Mouse (Mus musculus) natural killer cell, adult 2 months (primary cell): ENCODE results near the gene Pacsin2.
A peak's percentile ranks its signal among the peaks of the same experiment; 100 is the strongest.
"Not testable (repeated sequence)": the region's sequence is repeated elsewhere in the genome, so short reads cannot be mapped to it uniquely, and the experiment has no call there.

Experiments used
- DNase-seq, 2 experiments: peaks; one replicate each; pipeline ENCODE4 v3.0.0; 2022; ENCODE audit warnings: low spot score in 2 of 2

Gene Pacsin2

DNA sequence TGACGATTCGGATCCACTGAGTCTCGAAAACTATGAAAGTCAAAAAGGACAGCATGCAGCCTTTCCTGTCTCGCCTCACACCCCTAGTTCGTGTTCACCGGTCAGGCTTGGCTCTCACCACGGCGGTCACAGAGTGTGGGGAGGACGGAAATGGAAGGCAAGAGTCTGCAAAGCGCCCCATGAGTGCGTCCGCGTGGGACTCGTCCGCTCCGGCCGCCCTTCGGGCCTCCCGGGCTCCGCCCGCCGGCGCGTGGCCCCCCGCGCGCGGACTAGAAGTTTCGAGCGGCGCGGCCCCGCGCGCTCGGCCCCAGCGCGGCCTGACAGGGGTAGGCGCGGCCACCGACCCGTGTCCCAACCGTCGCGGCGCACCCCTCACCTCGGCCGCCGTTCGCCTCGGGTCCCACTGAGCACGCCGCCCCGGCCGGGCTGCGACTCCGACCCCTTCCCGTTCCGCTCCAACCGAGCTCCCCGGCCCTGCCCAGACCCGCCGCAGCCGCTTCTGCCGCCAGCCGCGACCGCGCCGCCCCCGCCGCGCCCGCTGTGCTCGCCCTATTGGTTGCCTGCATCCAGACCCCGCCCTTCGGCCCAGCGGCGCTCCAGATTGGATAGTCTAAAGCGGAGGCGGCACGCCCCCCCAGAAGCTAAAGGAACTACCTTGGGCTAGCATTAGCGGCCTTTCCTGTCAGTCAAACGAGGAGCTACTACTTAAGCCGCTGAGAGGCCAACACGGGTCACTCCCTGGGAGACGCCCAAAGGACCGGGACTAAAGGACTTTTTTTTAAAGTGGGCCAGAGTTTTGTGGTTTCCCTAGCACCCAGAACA, at the start of gene Pacsin2:
Gene Pacsin2, minus strand, starts transcription at position 524 of the 822 bp plus-strand sequence.
- DNase-seq, result peak; percentile 96 to 97

- no peak for DNase-seq
These were observed 48.3 kb upstream of the Pacsin2 start for GRCm38 (mm10) chr15:83512489-83513281.

- DNase-seq, result peak; percentile 92 to 95
These were observed 46.5 kb upstream of the Pacsin2 start, which contains the start of gene Ttll1 for GRCm38 (mm10) chr15:83510805-83511405. Gene Ttll1 (minus strand): TSS chr15:83510893.

DNA sequence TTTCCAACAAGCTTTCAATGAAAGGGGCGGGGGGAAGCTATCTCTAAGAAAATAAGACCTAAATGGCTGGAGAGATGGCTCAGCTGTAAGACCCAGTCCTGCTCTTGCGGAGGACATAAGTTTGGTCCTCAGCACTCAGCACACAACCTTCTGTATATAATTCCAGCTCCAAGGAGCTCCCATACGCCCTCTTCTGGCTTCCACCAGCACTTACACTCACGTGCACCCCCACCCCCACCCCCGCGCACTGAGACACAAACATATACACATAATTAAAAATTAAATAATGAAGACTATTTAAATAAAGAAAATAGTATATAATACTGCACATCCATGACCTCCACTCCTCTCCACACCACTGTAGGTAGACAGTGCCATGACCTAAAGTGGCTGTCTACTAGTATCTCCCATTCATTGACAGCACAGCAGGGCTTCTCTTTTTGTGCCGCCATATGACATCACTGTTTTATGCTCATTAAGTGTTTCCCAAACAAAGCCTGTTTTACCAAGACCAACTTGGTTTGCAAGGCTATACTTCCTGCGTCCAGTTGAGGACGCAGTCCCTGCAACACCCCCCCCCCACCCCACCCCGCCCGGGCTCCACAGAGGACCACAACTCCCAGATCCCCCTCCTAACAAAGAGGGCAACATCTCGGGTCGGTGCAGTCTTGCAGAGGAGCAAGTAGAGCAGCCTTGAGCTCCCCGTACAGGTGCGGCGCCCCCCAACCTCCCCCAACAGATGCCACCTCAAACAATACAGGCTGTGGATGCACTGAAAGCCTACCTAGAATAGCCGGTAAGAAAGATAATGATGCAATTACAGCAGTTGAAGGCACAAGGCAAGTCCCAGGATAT, 45.8 kb upstream of the Pacsin2 start:
- DNase-seq, result no peak

DNA sequence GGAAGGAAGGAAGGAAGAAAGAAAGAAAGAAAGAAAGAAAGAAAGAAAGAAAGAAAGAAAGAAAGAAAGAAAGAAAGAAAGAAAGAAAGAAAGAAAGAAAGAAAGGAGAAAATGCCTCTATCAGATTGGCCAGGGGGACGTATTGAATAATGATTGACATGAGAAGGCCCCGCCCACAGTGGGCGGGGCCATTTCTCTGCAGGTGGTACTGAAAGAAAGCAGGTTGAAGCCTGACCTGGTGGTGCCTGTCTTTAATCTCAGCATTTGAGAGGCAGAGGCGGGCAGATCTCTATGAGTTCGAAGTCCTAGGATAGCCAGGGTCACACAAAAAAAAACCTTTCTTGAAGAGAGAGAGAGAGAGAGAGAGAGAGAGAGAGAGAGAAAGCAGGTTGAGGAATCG, 37.1 kb upstream of the Pacsin2 start:
- DNase-seq, result not testable (repeated sequence)

- DNase-seq, result peak; percentile 48 to 58
These were observed 35.9 kb upstream of the Pacsin2 start for GRCm38 (mm10) chr15:83500352-83500751.

DNA sequence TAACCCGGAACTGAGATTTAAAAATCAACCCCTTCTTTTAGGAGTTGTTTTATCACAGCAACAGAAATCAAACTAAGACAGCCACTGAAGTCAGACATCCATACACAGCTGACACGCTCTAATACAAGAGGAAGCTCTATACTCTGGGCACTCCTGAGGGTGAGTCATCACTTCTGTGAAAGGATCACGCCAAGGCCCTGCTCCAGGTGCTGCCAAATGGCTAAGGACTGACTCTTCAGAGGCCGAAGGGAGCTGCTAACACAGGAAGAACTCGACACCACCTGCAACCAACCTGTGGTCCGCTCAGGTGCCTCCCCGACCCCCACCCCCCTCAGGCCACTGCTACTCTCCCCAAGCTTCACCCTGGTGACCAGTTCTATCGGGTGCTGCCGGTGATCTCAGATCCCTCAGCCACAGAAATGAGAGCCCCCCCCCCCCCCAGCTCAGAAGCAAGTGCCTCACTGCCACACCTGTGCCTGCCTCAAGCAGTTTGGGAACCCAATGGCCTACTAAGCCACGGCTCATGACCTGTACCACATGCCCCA, 34.9 kb upstream of the Pacsin2 start:
- no peak for DNase-seq

DNA sequence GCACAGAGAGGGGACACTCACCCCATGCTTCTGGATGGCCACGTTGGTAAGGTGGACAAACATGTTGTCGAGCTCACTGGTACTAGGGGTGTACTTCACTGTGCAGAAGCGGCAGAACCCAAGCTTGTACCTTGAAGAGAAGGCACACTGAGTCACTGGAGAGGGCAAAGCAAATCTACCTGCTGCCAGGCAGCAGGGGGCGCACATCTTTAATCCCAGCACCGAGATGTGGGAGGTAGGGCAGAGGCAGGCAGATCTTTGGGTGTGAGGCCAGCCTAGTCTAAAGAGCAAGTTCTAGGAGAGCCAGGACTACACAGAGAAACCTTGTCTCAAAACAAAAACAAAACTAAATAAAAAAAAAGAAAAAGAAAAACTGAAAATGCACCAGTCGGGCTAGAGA, 32.9 kb upstream of the Pacsin2 start:
- no peak for DNase-seq

DNA sequence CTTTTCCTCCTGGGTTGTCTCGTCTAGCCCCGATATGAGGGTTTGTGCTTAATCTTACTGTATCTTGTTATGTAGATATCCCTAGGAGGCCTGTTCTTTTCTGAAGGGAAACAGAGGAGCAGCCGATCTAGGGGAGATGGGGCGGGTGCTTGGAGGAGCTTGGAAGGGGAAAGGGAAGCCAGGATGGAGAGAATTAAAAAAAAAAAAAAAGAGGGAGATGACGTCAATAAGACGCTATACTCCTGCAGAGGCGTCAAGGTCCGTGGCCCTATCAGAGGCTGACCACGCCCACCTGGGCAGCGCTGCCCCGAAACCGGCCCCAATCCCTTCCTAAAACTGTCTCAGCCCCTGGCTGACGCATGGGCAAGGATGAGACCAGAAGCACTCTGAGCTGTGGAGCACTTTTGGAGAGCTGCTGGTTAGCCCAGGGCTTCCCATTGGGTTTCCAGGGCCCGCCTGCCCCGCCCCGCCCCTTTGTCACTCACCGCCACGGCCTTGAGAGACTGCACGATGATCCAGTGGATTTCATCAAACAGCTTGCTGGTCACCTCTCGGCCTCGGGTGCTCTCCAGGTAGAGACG, 31.5 kb upstream of the Pacsin2 start:
- no peak for DNase-seq

GRCm38 (mm10) chr15:83495195-83495594, 30.8 kb upstream of the Pacsin2 start:
- no peak for DNase-seq

DNA sequence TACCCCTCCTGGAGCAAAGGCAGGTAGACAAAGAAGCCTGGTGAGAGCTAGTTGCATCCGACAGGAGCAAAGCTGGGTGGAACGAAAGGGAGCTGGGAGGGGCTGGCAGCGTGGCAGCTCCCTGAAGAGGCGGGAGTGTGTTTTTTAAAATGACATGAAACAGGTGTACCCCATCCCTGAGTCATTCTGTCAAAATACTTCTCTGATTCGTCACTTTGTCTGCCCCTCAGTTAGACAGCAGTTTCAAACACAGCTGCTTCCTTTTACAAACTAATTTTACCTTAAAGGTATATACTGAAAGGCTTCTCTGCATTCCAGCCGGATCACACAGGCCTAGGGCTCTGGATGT, 30.1 kb upstream of the Pacsin2 start:
- no peak for DNase-seq

- DNase-seq, result no peak
These were observed 29.6 kb upstream of the Pacsin2 start for GRCm38 (mm10) chr15:83493856-83494571.

DNA sequence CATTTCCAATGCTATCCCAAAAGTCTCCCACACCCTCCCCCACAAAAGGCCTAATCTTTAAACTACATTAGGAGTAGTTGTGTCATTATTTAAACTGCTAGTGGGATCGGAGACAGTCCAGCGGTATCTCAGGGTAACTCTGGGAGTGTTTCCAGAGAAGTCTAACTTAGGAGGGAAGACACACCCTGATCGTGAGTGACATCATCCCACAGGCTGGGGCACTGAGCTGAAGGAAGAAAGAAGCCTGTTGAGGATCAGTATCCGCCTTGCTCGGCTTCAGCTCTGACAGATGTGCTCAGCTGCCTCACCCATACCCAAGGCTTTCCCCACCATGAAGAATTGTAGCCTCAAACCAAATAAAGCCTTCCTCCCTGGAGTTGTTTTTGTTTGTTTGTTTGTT, 27.5 kb upstream of the Pacsin2 start:
- no peak for DNase-seq

DNA sequence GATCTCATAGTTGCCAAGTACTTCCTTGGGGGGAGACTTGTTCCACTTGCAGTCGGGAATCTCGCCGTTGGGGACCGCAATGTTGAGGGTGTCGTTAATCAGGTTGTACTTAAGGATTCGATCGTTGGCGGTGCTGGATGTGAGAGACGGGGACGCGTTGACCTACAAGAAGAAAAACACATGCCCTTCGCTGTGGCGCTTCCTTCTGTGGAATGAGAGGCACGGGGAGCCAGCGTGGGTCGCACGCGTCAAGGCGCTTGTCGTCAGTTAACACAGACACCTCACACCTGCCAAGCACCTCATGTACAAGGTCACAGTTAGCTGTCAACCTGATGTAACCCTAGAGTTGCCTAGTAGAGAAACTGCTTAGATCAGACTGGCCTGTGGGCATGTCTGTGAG, 25.1 kb upstream of the Pacsin2 start:
- no peak for DNase-seq

DNA sequence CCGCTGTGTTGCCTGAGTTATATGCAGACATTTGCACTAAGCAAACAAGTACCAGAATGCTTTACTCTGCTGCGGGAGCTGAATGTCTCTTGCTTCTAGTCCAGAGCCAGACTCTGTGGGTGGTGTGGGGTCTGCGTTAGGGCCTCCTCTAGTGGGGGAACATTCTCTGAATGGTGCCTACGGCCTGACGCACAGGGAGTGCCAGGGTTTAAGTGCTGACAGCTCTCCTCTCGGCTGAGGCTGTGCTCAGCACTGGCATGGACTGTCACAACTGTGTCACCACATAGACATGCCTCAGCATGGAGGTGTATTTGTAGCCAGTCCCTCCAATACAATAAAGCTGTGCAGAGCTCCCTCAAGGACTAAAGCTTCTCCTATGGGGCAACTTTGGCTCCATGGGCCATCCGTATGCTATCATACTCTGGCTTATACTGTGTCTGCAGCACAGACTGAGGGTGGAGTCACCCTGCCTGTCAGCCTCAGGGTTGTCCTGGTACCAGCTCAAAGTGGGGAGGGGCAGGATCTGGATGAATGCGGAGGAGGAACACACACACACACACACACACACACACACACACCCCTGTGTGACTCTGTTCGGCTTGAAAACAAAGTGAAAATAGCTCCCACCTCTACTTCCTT, 23.2 kb upstream of the Pacsin2 start:
- no peak for DNase-seq

DNA sequence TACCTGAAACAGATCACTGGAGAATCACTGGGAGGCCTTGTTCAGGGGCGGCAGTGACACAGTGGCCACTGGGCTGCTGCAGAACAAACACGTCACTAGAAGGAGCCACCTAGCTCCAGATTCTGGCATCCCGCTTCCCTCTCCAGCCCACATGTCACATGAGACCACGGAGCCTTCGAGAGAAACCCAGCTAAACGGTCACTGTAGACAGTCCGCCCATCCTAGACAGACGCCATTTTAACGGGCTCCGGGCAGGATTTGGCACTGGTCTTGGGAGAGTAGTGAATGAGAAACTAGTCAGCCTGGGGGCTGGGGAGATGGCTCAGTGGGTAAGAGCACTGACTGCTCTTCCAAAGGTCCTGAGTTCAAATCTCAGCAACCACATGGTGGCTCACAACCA, 19.9 kb upstream of the Pacsin2 start:
- DNase-seq, result no peak

- DNase-seq, result peak in 1 of 2 experiments; percentile 31
These were observed 19.1 kb upstream of the Pacsin2 start for GRCm38 (mm10) chr15:83483482-83483881.

DNA sequence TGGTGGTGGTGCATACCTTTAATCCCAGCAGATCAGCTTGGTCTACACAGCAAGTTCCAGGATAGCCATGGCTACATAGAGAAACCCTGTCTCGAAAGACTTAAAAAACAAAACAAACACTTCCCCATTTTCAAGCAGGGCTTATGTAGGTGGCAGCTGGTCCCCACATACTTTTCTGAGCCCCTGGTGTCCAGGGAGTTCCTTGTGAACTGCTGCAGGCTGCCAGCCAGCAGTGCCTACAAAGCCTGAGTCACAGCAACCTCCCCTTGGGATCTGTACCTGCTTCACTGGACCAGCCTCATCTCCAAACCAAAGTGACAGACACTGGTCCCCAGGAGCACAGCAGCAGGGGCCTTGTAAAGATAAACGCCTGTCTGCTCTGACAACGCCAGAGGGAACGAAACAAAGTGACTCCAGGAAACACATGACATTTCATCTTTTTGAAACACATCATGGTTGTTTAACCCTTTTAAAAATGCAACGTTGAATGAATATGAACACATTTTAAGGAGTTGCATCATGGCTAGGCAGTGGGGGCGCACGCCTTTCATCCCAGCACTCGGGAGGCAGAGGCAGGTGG, 18.3 kb upstream of the Pacsin2 start:
- no peak for DNase-seq

DNA sequence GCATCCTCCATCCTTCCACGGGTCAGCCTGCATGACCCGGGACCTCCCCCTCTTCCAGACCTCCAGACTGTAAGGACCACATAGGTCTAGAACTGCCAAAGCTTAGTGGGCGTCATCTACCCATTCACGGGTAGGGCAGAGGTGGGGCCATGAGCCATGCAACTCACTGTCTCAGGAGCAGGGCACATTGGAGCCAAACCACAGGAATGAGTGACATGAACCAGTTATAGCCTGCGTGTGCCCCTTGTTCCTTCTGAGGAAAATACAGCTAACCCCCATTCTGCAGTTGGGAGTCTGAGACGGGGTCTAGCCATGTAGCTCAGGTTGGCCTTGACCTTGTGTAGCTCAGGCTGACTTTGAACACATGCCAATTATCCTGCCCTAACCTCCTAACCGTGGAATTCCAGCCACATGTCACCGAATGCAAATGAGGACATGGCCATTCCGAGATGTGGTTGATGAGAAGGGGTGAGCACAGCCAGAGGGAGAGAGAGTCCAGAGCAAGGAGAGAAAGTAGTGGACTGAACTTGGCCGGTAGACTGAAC, 16.9 kb upstream of the Pacsin2 start:
- DNase-seq, result no peak
